Mouse (Mus musculus): ENCODE results near the gene Rdm1. TPM values are rescaled to one million over a fixed set of nuclear protein-coding genes. Genes with fewer than 3 reads are reported as not detected.

Rdm1 gene
- total RNA-seq, 1 experiment from 2014 or later = 37.3 TPM

GRCm38 (mm10) chr11:101657886-101658750, 31.1 kb downstream of the Rdm1 start:
- DNase-seq = peak; percentile 80

- peak; percentile 55 for DNase-seq
Observed at GRCm38 (mm10) chr11:101658751-101659558, 32.0 kb downstream of the Rdm1 start.

GRCm38 (mm10) chr11:101661191-101661590, 34.2 kb downstream of the Rdm1 start:
- DNase-seq = no peak

GRCm38 (mm10) chr11:101661786-101662185, 34.8 kb downstream of the Rdm1 start:
- DNase-seq = no peak

GRCm38 (mm10) chr11:101663229-101664027, 36.4 kb downstream of the Rdm1 start:
- no peak for DNase-seq

- peak; percentile 97 for DNase-seq
Observed at GRCm38 (mm10) chr11:101664825-101665635, 38.0 kb downstream of the Rdm1 start, which contains the start of gene Arl4d. Arl4d (plus strand) TSS chr11:101665541.

GRCm38 (mm10) chr11:101665636-101665992, 38.6 kb downstream of the Rdm1 start:
- DNase-seq = no peak

GRCm38 (mm10) chr11:101666626-101667345, 39.8 kb downstream of the Rdm1 start:
- peak; percentile 15 for DNase-seq

- DNase-seq = peak; percentile 65
Observed at GRCm38 (mm10) chr11:101667871-101668532, 41.0 kb downstream of the Rdm1 start.

- peak; percentile 42 for DNase-seq
Observed at GRCm38 (mm10) chr11:101668546-101669261, 41.7 kb downstream of the Rdm1 start.

- no peak for DNase-seq
Observed at GRCm38 (mm10) chr11:101670334-101670733, 43.3 kb downstream of the Rdm1 start.

- no peak for DNase-seq
Observed at GRCm38 (mm10) chr11:101671255-101671654, 44.3 kb downstream of the Rdm1 start.

- DNase-seq = no peak
Observed at GRCm38 (mm10) chr11:101673010-101673642, 46.1 kb downstream of the Rdm1 start.

GRCm38 (mm10) chr11:101674106-101674505, 47.1 kb downstream of the Rdm1 start:
- no peak for DNase-seq

- DNase-seq = no peak
Observed at GRCm38 (mm10) chr11:101675349-101675748, 48.4 kb downstream of the Rdm1 start.

- DNase-seq = no peak
Observed at GRCm38 (mm10) chr11:101677655-101678054, 50.7 kb downstream of the Rdm1 start.

- no peak for DNase-seq
Observed at GRCm38 (mm10) chr11:101678770-101679169, 51.8 kb downstream of the Rdm1 start.

GRCm38 (mm10) chr11:101679907-101680306, 52.9 kb downstream of the Rdm1 start:
- peak; percentile 14 for DNase-seq
